Mouse (Mus musculus): Measurements from ENCODE around the gene Rnft2. TPM values are rescaled to one million over a fixed set of nuclear protein-coding genes. Genes with fewer than 3 reads are reported as not detected.

The Rnft2 gene
- total RNA-seq, 2 experiments from 2014 or later, result not detected

DNA sequence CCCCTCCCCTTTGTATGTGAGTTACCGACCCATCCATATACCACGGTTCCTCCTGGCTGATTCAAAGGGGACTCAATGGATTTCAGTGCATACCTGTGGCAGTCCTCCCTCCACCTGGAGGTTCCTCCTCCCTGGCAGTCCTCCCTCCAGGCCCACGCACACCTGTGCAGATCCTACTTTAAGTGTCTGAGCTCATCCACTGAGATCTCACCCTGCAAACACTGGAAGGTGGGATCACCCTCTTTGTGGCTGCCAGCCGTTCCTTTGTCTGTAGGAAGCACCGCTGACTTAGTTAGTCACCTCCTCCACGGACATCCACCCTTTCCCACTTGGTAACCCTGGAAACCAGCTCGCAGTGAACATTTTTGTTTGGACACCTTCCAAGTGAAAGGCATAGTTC, 67.3 kb downstream of the Rnft2 start:
- no peak for ATAC-seq (replicated peaks; ENCODE audit: poor library complexity, severe bottlenecking)

- no peak for ATAC-seq (replicated peaks; ENCODE audit: poor library complexity, severe bottlenecking)
Observed at GRCm38 (mm10) chr5:118175137-118175536, 69.8 kb downstream of the Rnft2 start.

- ATAC-seq (replicated peaks; ENCODE audit: poor library complexity, severe bottlenecking), result peak; percentile 17; the same call in 1 of the 2 replicates
Observed at GRCm38 (mm10) chr5:118174310-118175009, 70.5 kb downstream of the Rnft2 start.

- peak; percentile 40 for ATAC-seq (replicated peaks; ENCODE audit: poor library complexity, severe bottlenecking)
Observed at GRCm38 (mm10) chr5:118172078-118172723, 72.7 kb downstream of the Rnft2 start.

GRCm38 (mm10) chr5:118171665-118172064, 73.3 kb downstream of the Rnft2 start:
- no peak for ATAC-seq (replicated peaks; ENCODE audit: poor library complexity, severe bottlenecking)

- ATAC-seq (replicated peaks; ENCODE audit: poor library complexity, severe bottlenecking), result no peak
Observed at GRCm38 (mm10) chr5:118170888-118171529, 73.9 kb downstream of the Rnft2 start.

- ATAC-seq (replicated peaks; ENCODE audit: poor library complexity, severe bottlenecking), result peak; percentile 34; the same call in 1 of the 2 replicates
Observed at GRCm38 (mm10) chr5:118169222-118170221, 75.4 kb downstream of the Rnft2 start.

DNA sequence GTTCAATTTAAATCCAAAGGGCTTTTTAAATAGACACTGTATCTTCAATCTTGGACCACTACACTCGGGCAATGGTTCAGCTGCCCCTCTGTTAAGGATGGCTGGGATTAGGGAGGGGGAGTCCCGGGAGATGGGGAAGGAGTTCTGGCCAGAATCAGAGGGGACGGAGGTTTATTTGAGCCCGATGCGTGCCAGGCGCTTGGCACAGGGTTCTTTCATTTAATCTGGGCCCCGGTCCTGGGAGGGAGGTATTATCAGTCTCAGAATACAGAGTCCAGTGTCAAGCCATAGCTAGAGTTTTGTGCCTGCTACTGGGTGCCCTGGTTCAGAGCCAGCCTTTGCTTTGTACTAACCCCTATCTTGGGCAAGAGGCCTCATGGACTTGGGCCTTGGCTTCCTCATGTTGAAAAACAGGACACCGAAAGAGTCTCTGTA, 77.3 kb downstream of the Rnft2 start:
- ATAC-seq (replicated peaks; ENCODE audit: poor library complexity, severe bottlenecking), result no peak

- ATAC-seq (replicated peaks; ENCODE audit: poor library complexity, severe bottlenecking), result no peak
Observed at GRCm38 (mm10) chr5:118165462-118165861, 79.5 kb downstream of the Rnft2 start.

DNA sequence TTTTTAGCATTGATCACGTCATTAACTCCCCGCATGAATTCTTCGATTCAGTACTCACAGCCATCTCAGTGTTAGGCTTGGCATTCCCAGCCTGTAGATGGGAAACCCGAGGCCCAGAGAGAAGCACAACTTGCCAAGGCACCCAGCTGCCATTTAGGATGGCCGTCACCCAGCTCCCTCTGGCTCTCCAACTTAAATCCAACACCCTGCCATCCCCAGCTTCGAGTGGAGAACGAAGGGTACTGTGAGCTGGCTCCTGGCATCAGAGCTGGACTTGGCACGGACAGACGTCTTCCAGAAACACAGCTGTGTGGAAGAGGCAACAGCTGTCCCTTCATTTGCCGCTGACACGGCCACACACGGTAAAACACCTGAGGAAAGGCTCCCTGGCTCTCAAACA, 80.3 kb downstream of the Rnft2 start, which contains the start of gene Hrk:
TSS of gene Hrk (plus strand) at position 68 of the 400 bp plus-strand sequence.
- ATAC-seq (replicated peaks; ENCODE audit: poor library complexity, severe bottlenecking), result no peak

GRCm38 (mm10) chr5:118160691-118161090, 84.2 kb downstream of the Rnft2 start:
- ATAC-seq (replicated peaks; ENCODE audit: poor library complexity, severe bottlenecking), result no peak

DNA sequence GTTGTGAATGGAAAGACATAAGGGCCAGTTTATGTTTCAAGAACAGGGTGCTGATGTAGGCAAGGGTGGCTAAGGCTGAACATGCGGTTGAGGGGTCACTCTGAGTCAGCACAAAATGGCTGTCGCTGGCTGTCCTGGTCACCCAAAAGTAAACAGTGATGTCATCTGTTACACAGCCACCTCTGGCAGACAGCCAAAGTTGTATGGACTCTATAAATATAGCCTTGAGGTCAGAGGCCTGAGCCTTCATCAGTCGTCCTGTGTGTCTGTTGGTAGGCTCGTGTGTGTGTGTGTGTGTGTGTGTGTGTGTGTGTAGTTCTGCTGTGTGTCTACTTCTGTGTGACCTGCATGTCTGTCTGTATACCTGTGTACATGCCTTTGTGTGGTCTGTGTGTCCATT, 87.9 kb downstream of the Rnft2 start:
- ATAC-seq (replicated peaks; ENCODE audit: poor library complexity, severe bottlenecking), result no peak

GRCm38 (mm10) chr5:118155565-118155947, 89.4 kb downstream of the Rnft2 start:
- ATAC-seq (replicated peaks; ENCODE audit: poor library complexity, severe bottlenecking), result no peak

- peak; percentile 99 for ATAC-seq (replicated peaks; ENCODE audit: poor library complexity, severe bottlenecking)
Observed at GRCm38 (mm10) chr5:118154839-118155564, 89.9 kb downstream of the Rnft2 start, which contains the start of gene Fbxw8. Gene Fbxw8, minus strand, starts transcription at chr5:118155464.

DNA sequence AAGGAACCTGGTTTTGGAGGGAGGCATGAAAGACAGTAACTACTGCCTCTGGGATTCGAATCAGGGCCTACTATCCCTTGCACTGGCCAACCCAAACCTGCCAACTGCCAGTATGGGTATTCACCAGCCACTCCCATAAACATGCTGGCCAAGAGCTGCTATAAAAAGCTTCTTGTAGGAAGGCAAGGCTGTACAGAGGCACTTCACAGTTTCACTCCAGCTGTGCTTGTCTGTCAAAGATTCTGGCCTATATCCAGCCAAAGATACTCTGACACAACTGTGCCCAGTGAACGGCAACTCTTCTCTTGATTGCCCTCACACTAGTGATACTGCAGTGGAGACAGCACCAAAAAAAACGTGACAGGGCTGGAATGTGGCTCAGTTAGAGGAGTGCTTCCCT, 95.2 kb downstream of the Rnft2 start:
- no peak for ATAC-seq (replicated peaks; ENCODE audit: poor library complexity, severe bottlenecking)

- no peak for ATAC-seq (replicated peaks; ENCODE audit: poor library complexity, severe bottlenecking)
Observed at GRCm38 (mm10) chr5:118147264-118147663, 97.7 kb downstream of the Rnft2 start.

GRCm38 (mm10) chr5:118145999-118146679, 98.8 kb downstream of the Rnft2 start:
- no peak for ATAC-seq (replicated peaks; ENCODE audit: poor library complexity, severe bottlenecking)

GRCm38 (mm10) chr5:118145458-118145857, 99.5 kb downstream of the Rnft2 start:
- ATAC-seq (replicated peaks; ENCODE audit: poor library complexity, severe bottlenecking), result no peak

DNA sequence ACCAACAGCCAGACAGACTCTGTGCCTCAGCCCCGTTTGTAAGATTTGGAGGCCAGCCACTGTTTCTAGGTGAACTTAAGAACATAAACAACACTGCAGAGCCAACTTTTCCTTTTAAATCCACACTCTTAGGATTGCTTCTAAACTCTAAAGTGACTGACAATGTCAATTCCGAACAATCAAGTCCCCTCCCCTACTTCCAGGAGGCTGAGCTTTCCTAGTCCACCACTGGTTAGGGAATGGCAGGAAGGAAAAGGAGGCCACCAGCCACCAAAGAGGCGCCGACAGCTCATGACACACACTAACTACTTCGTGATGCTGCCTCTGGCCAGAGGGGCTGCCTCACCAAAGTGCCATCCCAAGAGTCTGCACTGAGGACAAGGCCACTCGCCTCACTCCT, 100.1 kb downstream of the Rnft2 start:
- no peak for ATAC-seq (replicated peaks; ENCODE audit: poor library complexity, severe bottlenecking)
